Mouse (Mus musculus) CD8-positive naive resting alpha-beta T cell, adult 2 months (primary cell): ENCODE results near the gene Ddx47.

ENCODE experiments used
- DNase-seq, 2 experiments: peaks; one replicate each; pipeline ENCODE4 v3.0.0; 2022; ENCODE audit warnings: low read depth in 2 of 2, low spot score in 2 of 2

Ddx47 gene

DNA sequence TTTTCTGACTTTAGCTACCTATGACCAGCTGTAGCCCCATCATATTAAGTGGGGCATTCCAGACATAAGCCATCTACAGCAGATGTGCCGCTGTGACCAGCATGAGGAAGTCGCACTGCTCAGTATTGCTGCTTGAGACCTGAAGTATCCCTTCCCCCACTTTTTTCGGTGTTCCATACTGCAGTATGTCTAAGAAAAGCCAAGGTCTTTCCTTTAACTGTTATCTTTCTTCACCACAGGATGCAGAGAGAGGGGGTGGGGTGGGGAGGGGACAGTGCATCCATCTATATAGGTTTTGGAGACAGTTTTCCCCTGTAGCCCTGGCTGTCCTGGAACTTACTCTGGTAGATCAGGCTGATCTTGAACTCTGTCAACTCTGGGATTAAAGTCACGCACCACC is 5.0 kb upstream of the Ddx47 start:
- no peak for DNase-seq

DNA sequence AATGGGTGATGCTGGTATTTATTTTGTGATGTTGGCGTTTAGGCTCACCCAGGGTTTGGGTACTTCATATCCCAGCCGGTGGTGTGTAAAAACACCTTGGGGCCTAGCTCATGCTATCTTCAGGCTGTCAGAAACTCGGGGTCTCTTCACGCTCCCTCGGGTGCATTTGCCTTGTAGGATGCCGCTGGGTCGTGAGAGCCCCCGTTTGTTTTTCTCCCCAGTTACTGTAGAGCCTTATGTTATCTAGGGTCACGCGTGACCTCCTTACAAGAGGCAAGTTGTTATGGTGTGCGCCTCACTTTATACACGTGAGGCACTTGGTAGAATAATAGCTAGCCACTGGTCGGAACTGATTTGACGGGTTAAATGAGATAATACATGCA is 313 bp downstream of the Ddx47 start:
- DNase-seq = no peak

DNA sequence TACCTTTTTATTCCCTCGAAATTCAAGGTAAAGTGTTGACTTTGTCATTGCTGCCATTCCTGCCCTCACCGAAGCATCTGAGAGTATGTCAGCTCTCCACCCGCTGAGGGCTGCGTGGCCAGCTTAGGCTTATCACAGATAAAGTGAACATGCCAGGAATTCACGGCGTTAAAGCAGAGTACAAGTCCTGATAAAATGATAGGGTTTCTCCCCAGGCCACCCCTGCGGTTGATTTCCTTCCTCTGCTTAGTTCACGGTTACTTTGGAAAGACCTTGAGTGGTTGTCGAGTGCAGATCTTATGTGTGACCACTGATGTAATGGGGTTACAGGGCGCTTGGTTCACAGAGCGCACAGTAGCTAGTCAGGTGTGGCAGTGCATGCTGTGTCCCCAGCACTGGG is 5.8 kb downstream of the Ddx47 start:
- no peak for DNase-seq

DNA sequence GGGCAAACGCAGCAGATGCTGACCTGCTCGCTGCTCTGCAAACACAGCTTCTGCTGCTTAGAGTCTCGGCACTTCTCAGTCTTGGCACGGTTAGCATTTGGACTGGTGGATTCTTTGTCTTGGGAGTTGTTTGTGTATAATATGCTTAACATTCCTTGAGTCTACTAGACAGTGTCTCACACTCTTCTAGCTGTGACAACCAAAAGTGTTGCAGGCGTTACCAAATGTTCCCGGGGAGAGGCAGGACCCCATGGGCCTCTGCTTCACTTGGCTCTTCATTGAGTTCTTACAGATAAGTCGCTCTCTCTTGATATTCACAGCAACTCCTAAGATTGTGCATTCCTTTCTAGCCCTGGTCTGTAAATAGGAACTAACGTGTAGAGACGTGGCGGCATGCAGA is 8.2 kb downstream of the Ddx47 start:
- no peak for DNase-seq

DNA sequence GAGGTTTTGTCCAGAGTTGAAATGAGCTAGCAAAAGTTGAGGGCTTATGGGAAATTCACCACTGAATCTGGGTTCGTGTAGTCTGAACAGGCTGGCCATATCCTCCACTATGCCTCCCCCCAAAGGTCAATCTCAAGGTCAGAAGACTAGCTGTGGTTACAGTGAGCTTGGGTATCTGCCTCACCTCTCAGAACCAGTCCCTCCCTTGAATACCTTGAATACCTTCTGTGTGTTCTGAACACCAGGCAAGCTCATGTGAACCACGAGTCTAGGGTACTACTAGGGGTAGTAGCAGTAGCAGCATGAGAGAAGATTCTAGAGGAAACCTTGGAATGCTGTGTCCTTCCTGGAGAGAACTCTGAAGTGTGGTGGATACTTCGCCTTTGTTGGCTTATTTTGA is 10.2 kb downstream of the Ddx47 start:
- DNase-seq = no peak

DNA sequence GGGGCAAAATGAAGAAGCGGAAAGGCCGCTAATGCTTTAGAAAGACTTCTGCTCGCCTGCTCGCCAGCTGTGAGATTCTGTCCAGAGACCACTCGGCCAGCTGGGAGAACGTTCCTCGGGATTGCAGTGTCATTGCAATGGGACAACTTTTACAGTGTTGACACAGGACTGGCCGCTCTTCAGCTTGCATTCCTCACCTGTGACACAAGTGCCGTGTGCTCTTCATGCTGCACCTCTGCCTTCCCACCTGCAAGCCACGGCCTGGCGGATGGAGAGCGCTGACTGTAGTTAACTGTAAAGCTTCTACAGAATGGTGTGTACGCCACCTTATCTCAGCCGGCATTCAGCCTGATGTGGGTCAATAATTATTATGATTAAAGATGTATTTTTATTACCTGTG is 12.0 kb downstream of the Ddx47 start:
- no peak for DNase-seq

DNA sequence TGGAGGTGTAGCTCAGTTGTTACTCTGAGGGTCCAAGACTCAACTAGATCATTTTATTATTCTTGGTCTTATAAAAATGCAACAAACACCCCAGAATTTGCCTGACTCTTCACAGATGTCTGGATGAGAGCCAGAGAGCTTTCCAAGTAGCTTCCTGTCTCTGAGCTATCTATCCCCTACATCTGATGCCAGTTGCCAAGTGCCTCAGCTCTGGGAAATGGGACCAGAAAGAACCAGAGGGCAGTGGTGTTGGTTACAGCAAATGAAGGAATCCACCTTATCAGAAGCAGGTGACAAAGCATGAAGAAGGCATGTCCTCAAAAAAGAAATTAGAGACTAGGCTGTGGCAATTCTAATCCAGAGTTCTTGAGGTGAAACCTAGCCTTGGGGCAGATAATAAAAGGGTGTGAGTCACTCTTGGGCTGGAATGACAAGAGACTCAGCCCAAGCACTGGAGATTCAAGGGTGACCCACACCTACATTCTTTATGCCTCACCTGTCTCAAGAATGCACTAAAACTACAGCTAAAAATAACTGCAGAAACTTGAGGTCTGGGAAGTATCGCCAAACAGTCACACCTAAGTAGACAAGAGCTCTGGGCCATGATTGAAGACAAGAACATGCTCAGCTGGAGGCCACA is 13.5 kb downstream of the Ddx47 start:
- no peak for DNase-seq

DNA sequence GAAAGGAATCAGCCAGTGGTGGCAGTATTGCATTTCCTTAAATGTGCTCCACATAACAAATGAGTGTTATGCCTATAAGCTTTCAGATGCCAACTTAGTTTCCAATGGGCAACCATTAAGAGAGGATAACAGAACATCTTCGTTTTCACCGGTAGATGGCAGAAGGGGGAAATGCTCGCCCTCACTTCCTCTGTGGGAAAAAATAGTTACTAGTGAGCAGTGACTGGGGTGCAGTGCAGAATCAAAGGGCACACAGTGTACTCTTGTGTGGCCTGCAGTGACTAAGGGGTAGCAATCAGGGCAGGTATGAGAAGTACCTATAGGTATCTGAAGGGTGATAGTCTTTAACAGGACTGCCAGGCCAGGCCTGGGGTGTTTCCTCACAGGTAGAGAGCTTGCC is 14.8 kb downstream of the Ddx47 start:
- DNase-seq = peak in 1 of 2 experiments; percentile 12

DNA sequence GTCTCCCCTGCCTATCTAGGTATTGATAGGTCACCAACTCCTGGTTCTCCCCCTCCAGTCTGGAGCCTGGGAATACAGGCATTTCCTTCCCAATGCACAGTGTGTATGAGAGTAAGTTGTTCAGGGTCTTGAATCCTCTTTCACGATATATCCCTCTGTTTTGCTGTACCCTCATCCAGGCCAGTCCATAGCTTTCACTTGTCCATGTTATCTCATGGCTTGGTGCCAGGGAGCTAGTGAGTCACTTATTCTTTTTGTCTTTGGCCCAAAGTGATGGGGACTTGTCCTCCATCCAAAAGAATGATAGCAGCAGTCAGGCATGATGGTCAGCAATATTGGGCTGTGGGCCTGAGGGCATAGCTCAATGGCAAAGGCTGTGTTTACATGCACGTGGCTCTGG is 15.3 kb downstream of the Ddx47 start:
- no peak for DNase-seq

DNA sequence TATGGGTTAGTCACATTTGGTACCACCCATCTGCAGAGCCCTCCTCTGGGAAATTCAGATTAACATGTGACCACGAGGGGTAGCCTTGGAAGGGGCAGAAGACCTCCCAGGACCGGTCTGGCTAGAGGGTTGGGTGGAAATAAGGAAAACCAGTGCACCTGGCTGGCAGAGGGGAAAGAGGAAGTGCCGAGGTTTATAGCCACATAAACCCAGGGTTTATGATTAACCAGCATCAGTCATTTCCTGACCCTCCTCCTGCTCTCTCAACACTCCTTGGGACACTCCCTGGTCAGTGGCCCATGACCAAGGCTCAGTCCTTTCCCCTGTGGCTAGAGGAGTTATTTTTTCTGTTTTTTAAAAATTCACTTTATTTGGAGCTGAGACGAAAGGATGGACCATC is 17.8 kb downstream of the Ddx47 start:
- DNase-seq = no peak

DNA sequence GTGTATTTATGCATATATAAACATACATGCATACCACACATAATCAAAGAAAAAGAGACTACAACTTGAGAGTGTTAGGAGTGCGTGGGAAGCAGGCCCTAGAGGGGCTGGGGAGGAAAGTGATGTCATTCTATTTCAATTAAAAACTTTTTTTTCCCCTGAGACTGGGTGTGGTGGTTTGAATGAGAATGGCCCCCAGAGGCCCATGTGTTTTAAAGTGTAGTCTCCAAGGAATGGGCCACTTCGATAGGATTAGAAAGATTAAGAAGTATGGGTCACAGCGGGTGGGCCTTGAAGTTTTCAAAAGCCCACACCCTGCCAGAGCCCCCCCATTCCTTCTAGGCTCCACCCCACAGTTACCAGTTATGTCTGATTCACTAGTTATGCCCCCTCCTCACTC is 27.3 kb downstream of the Ddx47 start:
- no peak for DNase-seq

DNA sequence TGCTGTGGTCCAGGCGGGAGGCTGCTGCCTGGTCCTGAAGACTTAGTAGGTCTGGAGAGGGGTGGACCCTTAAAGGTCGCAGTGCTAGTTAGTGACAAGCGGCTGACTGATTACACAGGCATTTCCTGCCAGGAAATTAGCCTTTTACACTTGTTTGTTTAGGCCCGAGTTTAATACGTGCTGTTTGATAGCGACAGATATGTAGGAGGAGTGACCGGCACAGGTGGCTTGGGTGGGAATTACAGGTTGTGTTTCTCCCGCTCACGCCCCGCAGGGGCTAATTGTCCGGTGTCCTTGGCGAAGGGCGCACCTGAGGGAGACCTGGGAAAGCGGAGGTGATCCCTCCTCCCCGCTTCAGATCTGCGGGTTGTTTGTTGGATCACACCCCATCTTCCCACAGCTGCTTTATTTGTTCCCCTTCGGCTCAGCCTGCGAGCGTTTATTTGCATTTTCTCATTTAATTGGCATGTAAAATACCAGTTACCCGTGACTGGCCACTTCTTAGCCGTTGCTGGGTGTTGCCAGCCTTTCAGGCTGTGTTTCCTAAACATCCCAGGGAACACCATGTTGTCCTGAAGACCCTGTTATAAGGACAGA is 29.0 kb downstream of the Ddx47 start:
- DNase-seq = no peak

DNA sequence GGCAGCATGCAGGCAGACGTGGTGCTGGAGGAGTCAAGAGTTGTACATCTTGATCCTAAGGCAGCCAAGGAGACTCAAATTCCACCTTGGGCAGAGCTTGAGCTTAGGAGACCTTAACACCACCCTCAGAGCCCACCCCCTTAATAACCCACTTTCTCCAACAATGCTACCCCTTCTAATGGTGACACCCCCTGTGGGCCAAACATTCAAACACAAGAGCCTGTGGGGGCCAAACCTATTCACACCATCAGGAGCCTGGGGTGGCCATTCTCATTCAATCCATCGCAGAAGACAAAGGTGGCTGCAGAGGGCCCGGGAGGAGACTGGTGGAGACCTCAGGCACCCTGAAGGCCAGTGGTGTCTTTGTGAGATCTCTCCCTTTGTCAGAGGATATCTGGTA is 30.5 kb downstream of the Ddx47 start:
- no peak for DNase-seq

DNA sequence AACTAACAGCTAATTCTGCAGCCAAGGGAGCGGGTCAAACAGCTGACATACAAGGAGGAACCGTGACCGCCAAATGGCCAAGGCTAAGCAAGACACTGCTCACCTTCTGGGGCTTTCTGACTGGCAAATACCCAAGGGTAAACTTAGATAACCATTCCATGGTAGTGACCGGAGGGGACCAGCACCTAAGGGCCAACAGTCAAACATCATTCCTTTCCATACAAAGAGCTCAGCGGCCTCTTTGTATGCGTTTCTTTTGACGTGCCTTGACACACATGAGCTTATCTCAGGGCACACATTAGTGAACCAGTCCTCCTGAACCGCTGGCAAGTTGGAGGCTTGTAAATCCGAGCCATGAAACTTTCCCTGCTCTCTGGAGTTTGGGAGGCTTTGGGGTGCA is 35.9 kb downstream of the Ddx47 start:
- no peak for DNase-seq

DNA sequence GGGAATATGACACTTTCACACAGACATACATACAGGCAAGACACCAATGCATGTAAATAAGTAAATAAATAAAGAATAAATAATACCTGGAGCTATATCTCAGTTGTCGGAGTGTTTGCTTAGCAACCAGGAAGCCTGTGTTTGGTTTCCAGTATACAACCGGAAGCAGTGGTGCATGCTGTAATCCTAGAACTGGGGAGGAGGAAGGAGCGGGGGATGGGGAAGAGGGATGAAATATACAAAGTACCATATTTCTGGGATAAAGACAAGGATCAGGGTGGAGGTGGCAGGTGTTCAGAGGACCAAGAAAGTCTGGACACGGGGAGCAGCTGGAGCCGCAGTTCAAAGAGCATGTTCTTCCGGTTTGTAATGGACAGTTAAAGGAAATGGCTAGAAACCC is 37.1 kb downstream of the Ddx47 start:
- DNase-seq = no peak

DNA sequence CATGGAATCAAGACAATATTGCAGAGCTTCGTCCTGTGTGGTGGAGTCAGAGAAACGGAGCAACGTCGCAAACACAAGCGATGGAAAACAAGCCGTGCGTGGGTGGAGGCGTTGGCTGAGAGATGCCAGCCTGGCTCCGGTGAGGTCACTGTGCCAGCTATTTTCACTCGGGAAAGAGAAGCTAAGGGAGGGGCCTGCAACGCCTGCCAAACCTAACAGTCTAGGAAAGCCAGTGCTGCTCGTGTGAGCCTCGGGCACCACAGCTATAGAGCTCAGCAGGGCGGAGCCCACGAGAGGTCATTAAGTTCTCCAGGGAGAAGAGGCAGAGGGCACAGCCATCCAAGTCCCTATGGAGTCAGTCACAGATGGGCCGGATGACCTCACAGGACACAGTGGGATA is 37.5 kb downstream of the Ddx47 start:
- DNase-seq = no peak

DNA sequence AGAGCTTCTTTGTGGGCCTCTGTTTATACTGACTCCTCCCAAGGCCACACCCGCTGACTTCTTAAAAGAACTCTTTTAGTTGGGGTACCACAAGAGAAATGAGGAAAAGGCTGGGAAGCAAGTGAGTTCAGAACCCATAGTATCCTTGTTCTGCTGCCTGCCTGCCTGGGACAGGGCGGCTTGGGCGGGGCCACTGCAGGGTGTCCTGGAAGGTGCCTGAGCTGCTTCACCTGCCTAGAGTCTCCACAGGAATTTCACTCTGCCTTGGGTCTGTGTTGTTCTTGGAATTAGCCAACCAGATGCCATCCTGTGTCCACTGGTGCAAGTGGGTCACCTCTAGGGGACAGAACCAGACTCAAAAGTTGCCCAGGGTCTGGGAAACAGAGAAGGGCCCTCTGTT is 42.4 kb downstream of the Ddx47 start:
- no peak for DNase-seq

DNA sequence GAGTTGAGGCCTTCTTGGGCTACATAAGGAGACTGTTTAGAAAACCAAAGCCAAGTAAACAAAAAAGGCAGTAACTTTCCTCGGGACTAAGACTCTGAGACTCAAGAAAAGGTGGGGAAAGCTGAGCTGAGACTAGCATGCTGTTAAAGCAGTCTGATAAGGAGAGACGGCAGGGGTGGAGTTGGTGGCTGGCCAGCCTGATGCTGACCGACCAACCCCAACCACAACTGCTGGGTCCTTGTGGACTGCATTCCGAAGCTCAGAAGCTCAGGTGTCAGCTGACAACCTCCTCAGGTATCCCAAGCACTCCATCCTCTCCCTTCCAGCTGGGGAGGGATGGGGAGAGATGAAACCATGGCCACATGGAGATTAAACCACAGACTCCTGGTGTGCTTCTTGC is 44.5 kb downstream of the Ddx47 start:
- DNase-seq = no peak

DNA sequence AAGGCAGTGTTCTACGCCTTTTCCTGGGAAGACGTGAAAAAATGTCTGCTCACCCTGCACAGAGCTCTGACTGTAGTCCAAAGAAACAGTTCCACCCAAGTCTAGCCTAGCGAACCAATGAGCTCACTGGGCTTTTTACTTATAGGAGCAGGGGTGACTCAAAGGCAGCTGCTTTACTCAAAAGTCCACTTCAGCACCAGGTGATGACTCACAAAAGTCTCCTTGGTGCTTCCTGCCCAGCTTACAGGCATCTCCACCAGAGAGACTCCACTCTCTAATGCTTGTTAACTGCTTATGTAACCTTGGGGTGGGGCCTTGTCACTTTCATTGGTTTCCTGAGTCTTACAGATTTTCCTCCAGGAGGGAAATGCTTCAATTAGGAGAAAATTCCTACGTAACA is 49.3 kb downstream of the Ddx47 start:
- DNase-seq = no peak

DNA sequence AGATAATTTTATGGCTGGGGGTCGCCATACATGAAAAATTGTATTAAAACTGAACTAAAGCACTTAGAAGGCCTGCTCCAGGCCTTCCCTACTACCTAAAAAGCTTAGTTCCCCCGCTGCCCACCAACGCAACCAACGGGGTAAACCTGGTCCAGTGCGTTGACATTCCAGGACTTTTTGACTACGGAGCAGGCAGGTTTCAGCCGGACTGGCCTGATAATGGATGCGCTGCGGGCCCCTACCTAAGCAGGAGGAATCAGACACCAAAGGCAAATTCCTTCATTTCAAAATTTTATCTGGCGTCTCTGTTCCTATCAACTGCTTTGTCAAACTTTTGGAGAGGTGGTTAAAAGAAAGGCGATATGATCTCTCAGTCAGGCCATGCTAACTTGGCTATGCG is 53.2 kb downstream of the Ddx47 start:
- no peak for DNase-seq

DNA sequence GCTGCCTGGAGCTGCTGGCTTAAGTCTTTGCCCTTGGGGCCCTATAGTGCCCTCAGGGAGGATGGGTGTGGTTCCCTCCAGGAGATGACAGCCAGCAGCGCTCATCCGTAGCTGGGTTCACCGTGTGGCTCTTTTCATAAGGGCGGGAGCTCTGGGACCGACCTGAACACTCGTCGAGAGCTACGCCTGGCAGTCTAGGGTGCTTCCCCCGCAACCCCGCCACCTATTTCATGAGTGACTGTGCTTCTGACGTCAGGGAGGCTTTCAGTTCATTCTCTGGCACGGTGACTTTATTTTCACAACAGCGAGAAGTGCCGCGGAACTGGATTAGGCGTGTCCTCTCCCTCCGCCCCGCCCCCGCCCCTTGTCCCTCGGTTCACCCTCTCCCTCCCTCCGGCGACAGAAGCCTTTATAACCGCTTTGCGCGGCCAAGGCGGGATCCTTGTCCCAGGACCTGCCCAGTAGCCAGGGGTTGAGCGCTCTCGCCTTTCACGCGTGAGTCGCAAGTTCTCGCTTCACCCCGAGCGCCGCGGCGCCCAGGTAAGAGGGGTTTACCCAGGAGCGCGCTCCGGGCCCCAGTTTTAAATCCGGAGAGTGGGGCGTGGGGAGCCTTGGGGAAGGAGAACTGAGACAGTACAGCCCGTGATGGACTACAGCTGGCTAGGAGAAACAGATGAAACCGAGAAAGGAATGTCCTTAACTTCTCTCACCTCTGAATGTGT is 54.0 kb downstream of the Ddx47 start, which contains the start of gene Gprc5a:
Gene Gprc5a, plus strand, starts transcription at position 416 of the 722 bp plus-strand sequence.
- peak; percentile 35 to 38 for DNase-seq

DNA sequence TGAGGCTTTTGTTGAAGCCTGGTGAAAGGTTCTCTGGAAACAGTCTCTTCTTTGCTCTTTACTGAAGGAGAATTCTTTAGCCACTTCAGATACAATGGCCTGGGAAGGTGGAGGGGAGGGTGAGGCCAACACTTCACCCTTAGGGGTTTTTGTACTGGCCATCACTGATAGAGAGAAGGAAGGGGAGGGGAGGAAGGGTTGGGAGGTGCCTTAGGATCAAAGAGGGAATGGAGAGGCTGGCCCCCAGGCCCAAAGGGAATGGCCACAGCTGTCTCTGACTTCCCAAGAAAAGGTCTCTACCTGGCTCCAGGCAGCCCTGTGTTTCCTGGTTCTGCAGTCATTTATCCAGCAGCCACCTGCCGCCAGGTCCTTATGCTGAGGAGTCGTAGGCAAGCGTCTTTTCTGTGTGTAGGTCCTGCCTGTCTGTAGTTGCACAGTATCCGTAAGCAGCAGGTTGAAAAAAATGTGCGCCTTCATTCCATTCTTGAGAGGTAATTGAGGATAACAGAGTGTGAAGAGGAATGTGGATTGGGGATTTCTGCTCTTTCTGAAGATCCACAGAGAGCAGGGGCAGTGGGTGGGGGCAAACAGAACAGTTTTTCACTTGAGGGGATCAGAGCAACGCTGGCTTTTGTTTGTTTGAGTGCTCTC is 55.5 kb downstream of the Ddx47 start:
- no peak for DNase-seq
